Mouse (Mus musculus): ENCODE data around the gene Fbxw10. TPM values are rescaled to one million over a fixed set of nuclear protein-coding genes. Genes with fewer than 3 reads are reported as not detected.

Fbxw10 gene
- polyA plus RNA-seq, 1 experiment from 2014 or later: 0.34 TPM

- H3K4me1 ChIP-seq (ENCODE audit: control insufficient read depth, insufficient read depth, low read depth, low read length): no peaks in the 10 kb centered on the region
- no peaks in the 10 kb centered on the region for H3K27me3 ChIP-seq (replicated peaks; ENCODE audit: control insufficient read depth, insufficient read depth, low read length)
- no peak overlapping the region for H3K9ac ChIP-seq (ENCODE audit: low read depth, low read length)
- 97% methylated on average over 2 of the region's 2 CpGs for WGBS
- ATAC-seq: no peak
- H3K27ac ChIP-seq (ENCODE audit: low read depth, low read length): no peak overlapping the region
- H3K9me3 ChIP-seq (ENCODE audit: control insufficient read depth, low read length): no peaks in the 10 kb centered on the region
- H3K4me2 ChIP-seq (ENCODE audit: low read length): no peak overlapping the region
- H3K4me3 ChIP-seq (ENCODE audit: low read length): no peak overlapping the region
- H3K36me3 ChIP-seq (ENCODE audit: control insufficient read depth, insufficient read depth, low read length): no peaks in the 10 kb centered on the region
Observed at GRCm38 (mm10) chr11:62913141-62913540, 66.3 kb downstream of the Fbxw10 start.

- H3K4me2 ChIP-seq (ENCODE audit: low read length): no peak overlapping the region
- no peaks in the 10 kb centered on the region for H3K4me1 ChIP-seq (ENCODE audit: control insufficient read depth, insufficient read depth, low read depth, low read length)
- H3K9ac ChIP-seq (ENCODE audit: low read depth, low read length): no peak overlapping the region
- H3K9me3 ChIP-seq (ENCODE audit: control insufficient read depth, low read length): no peaks in the 10 kb centered on the region
- WGBS: 65% methylated on average over 6 of the region's 6 CpGs
- H3K36me3 ChIP-seq (ENCODE audit: control insufficient read depth, insufficient read depth, low read length): no peaks in the 10 kb centered on the region
- H3K4me3 ChIP-seq (ENCODE audit: low read length): no peak overlapping the region
- no peak overlapping the region for H3K27ac ChIP-seq (ENCODE audit: low read depth, low read length)
- H3K27me3 ChIP-seq (replicated peaks; ENCODE audit: control insufficient read depth, insufficient read depth, low read length): no peaks in the 10 kb centered on the region
- no peak for ATAC-seq
Observed at GRCm38 (mm10) chr11:62914532-62914931, 67.7 kb downstream of the Fbxw10 start.

GRCm38 (mm10) chr11:62915486-62915885 lies 68.6 kb downstream of the Fbxw10 start:
- no peak for ATAC-seq

GRCm38 (mm10) chr11:62916765-62917164 lies 69.9 kb downstream of the Fbxw10 start:
- H3K9me3 ChIP-seq (ENCODE audit: control insufficient read depth, low read length): no peaks in the 10 kb centered on the region
- ATAC-seq: no peak
- no peak overlapping the region for H3K4me3 ChIP-seq (ENCODE audit: low read length)
- H3K27me3 ChIP-seq (replicated peaks; ENCODE audit: control insufficient read depth, insufficient read depth, low read length): no peaks in the 10 kb centered on the region
- no peak overlapping the region for H3K27ac ChIP-seq (ENCODE audit: low read depth, low read length)
- H3K4me1 ChIP-seq (ENCODE audit: control insufficient read depth, insufficient read depth, low read depth, low read length): peaks cover 5% of the 10 kb centered on the region; the same call in 1 of the 2 replicates
- no peak overlapping the region for H3K9ac ChIP-seq (ENCODE audit: low read depth, low read length)
- WGBS: 49% methylated on average over 2 of the region's 2 CpGs
- no peaks in the 10 kb centered on the region for H3K36me3 ChIP-seq (ENCODE audit: control insufficient read depth, insufficient read depth, low read length)
- no peak overlapping the region for H3K4me2 ChIP-seq (ENCODE audit: low read length)

More at GRCm38 (mm10) chr11:62915486-62915885, 68.6 kb downstream of the Fbxw10 start:
- no peak overlapping the region for H3K27ac ChIP-seq (ENCODE audit: low read depth, low read length)
- H3K36me3 ChIP-seq (ENCODE audit: control insufficient read depth, insufficient read depth, low read length): no peaks in the 10 kb centered on the region
- no peaks in the 10 kb centered on the region for H3K9me3 ChIP-seq (ENCODE audit: control insufficient read depth, low read length)
- H3K27me3 ChIP-seq (replicated peaks; ENCODE audit: control insufficient read depth, insufficient read depth, low read length): no peaks in the 10 kb centered on the region
- no peak overlapping the region for H3K9ac ChIP-seq (ENCODE audit: low read depth, low read length)
- no peak overlapping the region for H3K4me2 ChIP-seq (ENCODE audit: low read length)
- WGBS: 92% methylated on average over 2 of the region's 2 CpGs
- H3K4me3 ChIP-seq (ENCODE audit: low read length): no peak overlapping the region
- H3K4me1 ChIP-seq (ENCODE audit: control insufficient read depth, insufficient read depth, low read depth, low read length): no peaks in the 10 kb centered on the region

- peak overlapping the region; percentile 52 for H3K4me2 ChIP-seq (ENCODE audit: low read length)
- peaks cover 5% of the 10 kb centered on the region; the same call in 1 of the 2 replicates for H3K4me1 ChIP-seq (ENCODE audit: control insufficient read depth, insufficient read depth, low read depth, low read length)
- H3K9ac ChIP-seq (ENCODE audit: low read depth, low read length): no peak overlapping the region; the same call in 1 of the 2 replicates
- H3K36me3 ChIP-seq (ENCODE audit: control insufficient read depth, insufficient read depth, low read length): no peaks in the 10 kb centered on the region
- no peak for ATAC-seq
- H3K9me3 ChIP-seq (ENCODE audit: control insufficient read depth, low read length): no peaks in the 10 kb centered on the region
- 74% methylated on average over 6 of the region's 6 CpGs for WGBS
- peak overlapping the region; percentile 33 for H3K4me3 ChIP-seq (ENCODE audit: low read length)
- H3K27ac ChIP-seq (ENCODE audit: low read depth, low read length): no peak overlapping the region
- H3K27me3 ChIP-seq (replicated peaks; ENCODE audit: control insufficient read depth, insufficient read depth, low read length): no peaks in the 10 kb centered on the region
Observed at GRCm38 (mm10) chr11:62919946-62920742, 73.3 kb downstream of the Fbxw10 start.

- peak overlapping the region; percentile 29 for H3K9ac ChIP-seq (ENCODE audit: low read depth, low read length)
- no peak for ATAC-seq
- peak overlapping the region; percentile 52 for H3K4me2 ChIP-seq (ENCODE audit: low read length)
- no peaks in the 10 kb centered on the region for H3K36me3 ChIP-seq (ENCODE audit: control insufficient read depth, insufficient read depth, low read length)
- H3K27me3 ChIP-seq (replicated peaks; ENCODE audit: control insufficient read depth, insufficient read depth, low read length): no peaks in the 10 kb centered on the region
- peaks cover 5% of the 10 kb centered on the region; the same call in 1 of the 2 replicates for H3K4me1 ChIP-seq (ENCODE audit: control insufficient read depth, insufficient read depth, low read depth, low read length)
- 20% methylated on average over 6 of the region's 6 CpGs for WGBS
- peak overlapping the region; percentile 33 for H3K4me3 ChIP-seq (ENCODE audit: low read length)
- H3K27ac ChIP-seq (ENCODE audit: low read depth, low read length): no peak overlapping the region
- H3K9me3 ChIP-seq (ENCODE audit: control insufficient read depth, low read length): no peaks in the 10 kb centered on the region
Observed at GRCm38 (mm10) chr11:62920743-62921050, 73.8 kb downstream of the Fbxw10 start.

- H3K4me3 ChIP-seq (ENCODE audit: low read length): peak overlapping the region; percentile 33
- peak; percentile 94 for ATAC-seq
- H3K27me3 ChIP-seq (replicated peaks; ENCODE audit: control insufficient read depth, insufficient read depth, low read length): no peaks in the 10 kb centered on the region
- H3K4me1 ChIP-seq (ENCODE audit: control insufficient read depth, insufficient read depth, low read depth, low read length): peaks cover 5% of the 10 kb centered on the region; the same call in 1 of the 2 replicates
- peak overlapping the region; percentile 76 for H3K27ac ChIP-seq (ENCODE audit: low read depth, low read length)
- peak overlapping the region; percentile 29 for H3K9ac ChIP-seq (ENCODE audit: low read depth, low read length)
- H3K36me3 ChIP-seq (ENCODE audit: control insufficient read depth, insufficient read depth, low read length): no peaks in the 10 kb centered on the region
- no peaks in the 10 kb centered on the region for H3K9me3 ChIP-seq (ENCODE audit: control insufficient read depth, low read length)
- H3K4me2 ChIP-seq (ENCODE audit: low read length): peak overlapping the region; percentile 52
- 23% methylated on average over 25 of the region's 25 CpGs for WGBS
Observed at GRCm38 (mm10) chr11:62921052-62921977, 74.4 kb downstream of the Fbxw10 start.

- H3K36me3 ChIP-seq (ENCODE audit: control insufficient read depth, insufficient read depth, low read length): no peaks in the 10 kb centered on the region
- WGBS: 93% methylated on average over 6 of the region's 6 CpGs
- H3K9me3 ChIP-seq (ENCODE audit: control insufficient read depth, low read length): peaks cover 4% of the 10 kb centered on the region; the same call in 1 of the 2 replicates
- no peak overlapping the region for H3K4me2 ChIP-seq (ENCODE audit: low read length)
- ATAC-seq: no peak
- no peak overlapping the region for H3K9ac ChIP-seq (ENCODE audit: low read depth, low read length)
- H3K4me1 ChIP-seq (ENCODE audit: control insufficient read depth, insufficient read depth, low read depth, low read length): peaks cover 5% of the 10 kb centered on the region; the same call in 1 of the 2 replicates
- H3K4me3 ChIP-seq (ENCODE audit: low read length): no peak overlapping the region
- H3K27me3 ChIP-seq (replicated peaks; ENCODE audit: control insufficient read depth, insufficient read depth, low read length): no peaks in the 10 kb centered on the region
- H3K27ac ChIP-seq (ENCODE audit: low read depth, low read length): no peak overlapping the region
Observed at GRCm38 (mm10) chr11:62924091-62924761, 77.4 kb downstream of the Fbxw10 start.

All from hindbrain, embryonic 16.5 days (tissue).